Mouse (Mus musculus): Measurements from ENCODE around the gene Fer.

DNA sequence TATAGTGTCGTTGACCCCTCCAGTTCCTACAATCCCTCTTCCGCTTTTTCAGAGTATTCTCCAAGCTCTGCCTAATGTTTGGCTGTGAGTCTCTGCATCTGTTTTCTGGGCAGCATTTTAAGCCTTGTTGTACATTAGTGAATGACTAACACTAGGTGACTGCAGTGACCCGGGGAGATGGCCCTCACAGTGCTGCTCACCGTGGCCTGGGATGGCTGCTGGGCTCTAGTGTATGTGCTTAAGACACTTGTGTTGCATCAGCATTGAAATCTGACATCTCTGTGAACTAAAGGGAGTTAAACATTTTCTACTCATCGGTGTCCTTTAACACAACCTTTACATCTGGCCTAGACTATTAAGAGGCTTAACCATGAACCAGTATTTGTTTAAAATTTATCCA, 264.0 kb downstream of the Fer start:
- TF ChIP-seq CTCF (IDR thresholded peaks at IDR 0.05; ENCODE audit: low read depth, low read length) (no peak), POLR2A (IDR thresholded peaks at IDR 0.05; ENCODE audit: borderline replicate concordance, low read depth, low read length) (no peak)
